Mouse (Mus musculus) large intestine, adult 2 months (tissue): ENCODE measurements around the gene Tgfbi. TPM values are rescaled to one million over a fixed set of nuclear protein-coding genes. Genes with fewer than 3 reads are reported as not detected.

Experiments used
- DNase-seq: peaks from one replicate; pipeline ENCODE4 v3.0.0-alpha.2; 2012; ENCODE audit warnings: low read depth, low spot score
- WGBS: fragments of 180-500 bp; shearing (Covaris S2); methylation state at CpG from one replicate; pipeline ENCODE4 v1.1.7; 2018; 5-methylcytosine and 5-hydroxymethylcytosine counted together
- polyA plus RNA-seq: library from polyadenylated mRNA; depleted of rRNA; stranded (reverse); fragments of >200 nt; gene quantifications from 2 replicates; pipeline ENCODE4 v1.2.3, GENCODE M21; 2012; rRNA removed

Tgfbi gene
- polyA plus RNA-seq, 1 experiment = 147 TPM

DNA sequence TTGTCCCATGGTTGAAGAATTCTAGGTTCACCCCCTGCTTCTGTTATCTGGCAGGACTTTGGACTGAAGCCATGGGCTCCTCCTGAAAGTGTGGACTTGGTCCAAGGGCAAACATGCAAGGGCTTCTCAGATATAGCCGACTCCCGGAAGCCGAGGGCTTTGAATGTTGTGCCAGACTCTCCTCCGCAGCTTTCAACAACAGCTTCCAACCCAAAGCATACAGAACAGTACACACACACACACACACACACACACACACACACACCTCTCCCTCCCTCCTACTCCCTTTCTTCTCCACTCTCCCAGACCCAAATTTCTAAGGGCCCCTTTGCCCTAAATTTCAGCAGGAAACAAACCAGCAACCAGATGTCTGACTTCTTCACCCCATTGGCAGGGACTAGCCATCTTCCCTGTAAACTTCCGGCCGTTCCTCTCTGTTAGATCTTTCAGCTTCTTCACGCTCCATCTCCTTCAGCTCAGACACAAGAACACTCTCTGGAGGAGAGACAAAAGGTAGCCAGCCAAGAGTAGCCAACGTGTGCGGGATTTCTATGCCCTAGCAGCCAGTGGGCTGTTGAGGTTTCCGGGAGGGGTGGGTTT, 69.0 kb downstream of the Tgfbi start:
- WGBS = 24% methylated on average over 10 of the region's 10 CpGs
- peak; percentile 21 for DNase-seq

- DNase-seq = no peak
- WGBS = 39% methylated on average over 10 of the region's 10 CpGs
Observed at GRCm38 (mm10) chr13:56678826-56679504, 69.6 kb downstream of the Tgfbi start.

DNA sequence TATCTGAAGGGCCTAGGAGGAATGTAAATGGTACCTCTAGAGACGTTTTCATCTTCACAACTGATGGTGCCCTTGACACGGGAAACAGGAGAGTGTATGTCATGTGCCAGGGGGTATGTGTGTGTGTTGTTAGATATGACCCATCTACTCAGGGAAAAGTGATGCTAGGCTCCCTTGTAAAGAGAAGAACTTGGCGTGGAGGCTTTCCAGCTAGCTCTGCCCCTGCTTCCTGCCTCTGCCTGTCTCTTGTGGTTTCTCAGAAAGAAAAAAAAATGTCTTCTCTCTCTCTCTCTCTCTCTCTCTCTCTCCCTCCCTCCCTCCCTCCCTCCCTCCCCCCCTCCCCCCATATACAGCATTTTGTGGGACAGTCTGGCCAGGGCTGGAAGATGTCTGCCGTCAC, 72.6 kb downstream of the Tgfbi start:
- DNase-seq = no peak
- WGBS = 51% methylated on average over 4 of the region's 4 CpGs

GRCm38 (mm10) chr13:56682326-56682725, 73.0 kb downstream of the Tgfbi start:
- no peak for DNase-seq

DNA sequence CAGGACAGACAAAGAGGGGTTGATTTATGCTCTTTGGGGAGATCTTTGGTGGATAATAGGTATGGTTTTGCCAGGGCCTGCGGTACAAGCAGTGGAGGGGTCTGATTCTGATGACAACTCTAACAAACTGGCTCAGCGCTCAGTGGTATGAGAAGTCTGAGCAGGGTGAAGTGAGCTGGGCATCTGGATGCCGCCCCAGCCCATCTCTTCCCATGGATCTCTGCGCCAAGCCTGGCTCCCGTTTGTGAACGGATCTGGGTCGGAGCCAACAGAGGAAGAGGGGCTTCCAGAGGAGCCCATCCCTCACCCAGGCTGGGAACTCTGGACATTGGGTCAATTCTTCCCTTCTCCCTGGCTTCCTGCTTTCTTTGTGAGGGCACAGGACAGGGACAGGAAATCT, 74.0 kb downstream of the Tgfbi start:
- 85% methylated on average over 7 of the region's 7 CpGs for WGBS
- DNase-seq = no peak

More at GRCm38 (mm10) chr13:56682326-56682725, 73.0 kb downstream of the Tgfbi start:
- 39% methylated on average over 17 of the region's 17 CpGs for WGBS

Other genes with a start within 250 kb of the Tgfbi start
- not detected in 2 replicates for gene Gm3045, start 182.9 kb upstream of the Tgfbi start, polyA plus RNA-seq
- 1.5 and 21.9 TPM in 2 replicates for gene Slc25a48, start 171.2 kb upstream of the Tgfbi start, polyA plus RNA-seq
- gene Il9, start 127.3 kb upstream of the Tgfbi start, polyA plus RNA-seq = not detected in 2 replicates
- gene Fbxl21, start 87.1 kb upstream of the Tgfbi start, polyA plus RNA-seq = 1.7 TPM in 2 replicates
- gene Lect2, start 61.0 kb upstream of the Tgfbi start, polyA plus RNA-seq = 0.74 and 1.7 TPM in 2 replicates
- gene Smad5, start 93.5 kb downstream of the Tgfbi start, polyA plus RNA-seq = 7.2 and 9.8 TPM in 2 replicates
- 0.12 TPM in 2 replicates for gene Gm45623, start 144.3 kb downstream of the Tgfbi start, polyA plus RNA-seq